ENCODE assay signal across 9 mouse cellular contexts in genomic region chr8:121901498-121902236, GRCm38 (mm10). TPM values are rescaled to one million over a fixed set of nuclear protein-coding genes. Genes with fewer than 3 reads are reported as not detected.
DNase-seq lines count a peak whose midpoint lies in the region; ATAC-seq lines count a peak whose summit lies in the region.
"Had no signal": no experiment of that assay in that cellular context is flagged by ENCODE, and none has a peak within 500 bp of the region (broad histone marks: within the 10 kb centered on the region; RNA-seq: fewer than 3 reads in every experiment).

No protein-coding gene starts in this region.

- H3K27ac ChIP-seq in neural tube, embryonic 13.5 days (replicated peaks), result 0 out of 2 replicates have a peak overlapping the region, but pooled peaks have one; percentile 11

- H3K9ac ChIP-seq in neural tube, embryonic 13.5 days, result peak overlapping the region; percentile 52

- peaks cover 69% of the 10 kb centered on the region for H3K4me1 ChIP-seq in neural tube, embryonic 13.5 days (replicated peaks)

- H3K4me3 ChIP-seq in neural tube, embryonic 13.5 days, result peak overlapping the region; percentile 8; the same call in 1 of the 2 replicates

- DNase-seq in frontal cortex, postnatal 14 days (ENCODE audit: low spot score in 2 of 2), result no peak
- peak; percentile 25 for DNase-seq in urinary bladder, postnatal 25 days (ENCODE audit: low spot score)
- no peak for DNase-seq in urinary bladder, postnatal 10 days (ENCODE audit: low spot score)
- DNase-seq in heart, postnatal 10 days, result peak; percentile 46 to 50
- DNase-seq in spleen, adult 18-20 months, result no peak
- DNase-seq in left cerebral cortex, postnatal 10 days (ENCODE audit: extremely low spot score in 1 of 2, low spot score in 2 of 2), result no peak

- 49% methylated on average over 8 of the region's 8 CpGs for WGBS in neural tube, embryonic 13.5 days

- no peaks in the 10 kb centered on the region for H3K36me3 ChIP-seq in neural tube, embryonic 13.5 days

- intact Hi-C loops in heart, postnatal 10 days (cut with DNase I), result no loop called here
- intact Hi-C loops in left cerebral cortex, postnatal 10 days (cut with DNase I), result no loop called here

- H3K9me3 ChIP-seq in neural tube, embryonic 13.5 days, result no peaks in the 10 kb centered on the region

- peak overlapping the region; percentile 30 for H3K4me2 ChIP-seq in neural tube, embryonic 13.5 days

- H3K27me3 ChIP-seq in neural tube, embryonic 13.5 days, result no peaks in the 10 kb centered on the region

- ATAC-seq in frontal cortex, adult (ENCODE audit: low TSS enrichment), result peak; percentile 32
- ATAC-seq in neural tube, embryonic 13.5 days (ENCODE audit: low read depth), result no peak

RNA-seq across cellular contexts. Expression of gene Slc7a5, which starts 5.8 kb away (rescaled TPM):
- total RNA-seq in heart, postnatal 10 days (2021), result 10 to 100 TPM in 1 of 2 experiments, 1 to 10 TPM in 1; 8.6 to 11.3 TPM
- 38.7 and 38.9 TPM in 2 replicates for polyA plus RNA-seq in neural tube, embryonic 13.5 days (2015; fragmentation: Nextera tagmentation; extraction: Ambion mirVana)
- total RNA-seq in left cerebral cortex, postnatal 10 days (2021), result 100 to 1,000 TPM; 132 to 155 TPM

RNA-seq across cellular contexts. Expression of gene Car5a, which starts 43.0 kb away (rescaled TPM):
- not detected for total RNA-seq in heart, postnatal 10 days (2021)
- 0.23 and 0.31 TPM in 2 replicates for polyA plus RNA-seq in neural tube, embryonic 13.5 days (2015; fragmentation: Nextera tagmentation; extraction: Ambion mirVana)
- not detected for total RNA-seq in left cerebral cortex, postnatal 10 days (2021)
- polyA plus RNA-seq: gonadal fat pad, adult 2 months had no signal

RNA-seq across cellular contexts. Expression of gene Banp, which starts 47.9 kb away (rescaled TPM):
- 10 to 100 TPM in 1 of 2 experiments, 1 to 10 TPM in 1; 9.8 to 11.9 TPM for total RNA-seq in heart, postnatal 10 days (2021)
- polyA plus RNA-seq in neural tube, embryonic 13.5 days (2015; fragmentation: Nextera tagmentation; extraction: Ambion mirVana), result 59.9 and 60.1 TPM in 2 replicates
- total RNA-seq in left cerebral cortex, postnatal 10 days (2021), result 10 to 100 TPM; 20.8 to 22.7 TPM

Comparison
In these comparisons a context has a peak if more than half of its experiments do, and no peak if none do; other contexts are left out.
1. DNase-seq: peak in urinary bladder, postnatal 25 days (single experiment) and heart, postnatal 10 days (2 of 2); none in frontal cortex, postnatal 14 days (0 of 2), urinary bladder, postnatal 10 days (single experiment), spleen, adult 18-20 months (0 of 2) and left cerebral cortex, postnatal 10 days (0 of 2).
2. RNA of gene Slc7a5, which starts 5.8 kb away (total RNA-seq): 132 to 155 TPM in left cerebral cortex, postnatal 10 days; 8.6 to 11.3 TPM in heart, postnatal 10 days; every median in the first group is over 10 times any median in the second.